Mouse (Mus musculus) G1E (cell line): ENCODE measurements around the gene Gm29427.

Experiments used
- CTCF ChIP-seq: IDR thresholded peaks from 2 replicates; pipeline ENCODE4 v1.5.1; 2012; ENCODE audit warnings: low read depth, low read length, inconsistent platforms, mixed read lengths
- GATA1 ChIP-seq: IDR thresholded peaks from 2 replicates; pipeline ENCODE4 v1.6.1; 2012; ENCODE audit warnings: borderline replicate concordance, low read length, inconsistent platforms, mixed read lengths
- GATA2 ChIP-seq: IDR thresholded peaks from 2 replicates; pipeline ENCODE4 v1.6.1; 2012; ENCODE audit warnings: low read depth, low read length, inconsistent platforms, borderline replicate concordance
- TAL1 ChIP-seq: conservative IDR thresholded peaks from 2 replicates; pipeline ENCODE4 v1.6.1; 2012; ENCODE audit warnings: low read depth, low read length, inconsistent platforms, mixed read lengths

- no peak for TF ChIP-seq CTCF
- no peak for TF ChIP-seq GATA1
- TF ChIP-seq GATA2, result no peak
- TF ChIP-seq TAL1, result no peak
These were observed at the start of gene Gm29427 for GRCm38 (mm10) chr1:130715561-130716217.
